Mouse (Mus musculus): ENCODE measurements around the gene Gm26661. TPM values are rescaled to one million over a fixed set of nuclear protein-coding genes. Genes with fewer than 3 reads are reported as not detected.

Gm26661 gene
- total and polyA plus RNA-seq, 3 experiments: not detected

- no peak overlapping the region for H3K9ac ChIP-seq (ENCODE audit: control insufficient read depth, low read depth, low read length, poor library complexity, severe bottlenecking)
- no peaks in the 10 kb centered on the region; a peak in 2 of 4 replicates for H3K27me3 ChIP-seq (ENCODE audit: control insufficient read depth in 1 of 2, insufficient read depth in 2 of 2, low read length in 2 of 2)
- H3K4me1 ChIP-seq (ENCODE audit: control insufficient read depth in 1 of 2, insufficient read depth in 2 of 2, low read length in 2 of 2): no peaks in the 10 kb centered on the region
- H3K4me3 ChIP-seq (ENCODE audit: control insufficient read depth in 1 of 2, insufficient read depth in 1 of 2, low read depth in 2 of 2, low read length in 2 of 2): no peak overlapping the region
- no peak overlapping the region for H3K27ac ChIP-seq (ENCODE audit: control insufficient read depth, low read depth, low read length)
- H3K79me2 ChIP-seq (ENCODE audit: control insufficient read depth, insufficient read depth, low read length, poor library complexity): no peaks in the 10 kb centered on the region
- no peak for DNase-seq (ENCODE audit: low read depth, low spot score)
- no peaks in the 10 kb centered on the region for H3K36me3 ChIP-seq (ENCODE audit: control insufficient read depth in 1 of 2, insufficient read depth in 2 of 2, low read length in 2 of 2)
- H3K9me3 ChIP-seq (replicated peaks; ENCODE audit: insufficient read depth, low read length): no peaks in the 10 kb centered on the region
- TF ChIP-seq MYB (IDR thresholded peaks at IDR 0.05; ENCODE audit: low read depth, low read length): no peak
- no peak for TF ChIP-seq GATA1 (IDR thresholded peaks at IDR 0.05; ENCODE audit: low read depth, low read length)
- no peak for TF ChIP-seq ZMIZ1 (IDR thresholded peaks at IDR 0.05; ENCODE audit: low read depth, low read length)
- no peak for TF ChIP-seq MAZ (IDR thresholded peaks at IDR 0.05; ENCODE audit: low read depth, low read length)
- TF ChIP-seq POLR2AphosphoS5 (IDR thresholded peaks at IDR 0.05; ENCODE audit: borderline replicate concordance, low read depth, low read length): no peak
Observed at GRCm38 (mm10) chr14:7822693-7823092, 31.3 kb downstream of the Gm26661 start.

GRCm38 (mm10) chr14:7824651-7825268 is 33.4 kb downstream of the Gm26661 start:
- Histone ChIP-seq H3K36me3 (ENCODE audit: control insufficient read depth in 1 of 2, insufficient read depth in 2 of 2, low read length in 2 of 2) (no peaks in the 10 kb centered on the region), H3K79me2 (ENCODE audit: control insufficient read depth, insufficient read depth, low read length, poor library complexity) (no peaks in the 10 kb centered on the region), H3K27me3 (ENCODE audit: control insufficient read depth in 1 of 2, insufficient read depth in 2 of 2, low read length in 2 of 2) (no peaks in the 10 kb centered on the region; a peak in 2 of 4 replicates), H3K4me1 (ENCODE audit: control insufficient read depth in 1 of 2, insufficient read depth in 2 of 2, low read length in 2 of 2) (no peaks in the 10 kb centered on the region), H3K9me3 (replicated peaks; ENCODE audit: insufficient read depth, low read length) (no peaks in the 10 kb centered on the region), H3K27ac (ENCODE audit: control insufficient read depth, low read depth, low read length) (no peak overlapping the region), H3K9ac (ENCODE audit: control insufficient read depth, low read depth, low read length, poor library complexity, severe bottlenecking) (no peak overlapping the region), H3K4me3 (ENCODE audit: control insufficient read depth in 1 of 2, insufficient read depth in 1 of 2, low read depth in 2 of 2, low read length in 2 of 2) (no peak overlapping the region)
- TF ChIP-seq TBP (IDR thresholded peaks at IDR 0.05; ENCODE audit: low read depth, low read length) (no peak), MXI1 (IDR thresholded peaks at IDR 0.05; ENCODE audit: low read depth, low read length) (no peak), JUND (IDR thresholded peaks at IDR 0.05; ENCODE audit: low read depth, low read length) (no peak), E2F4 (IDR thresholded peaks at IDR 0.05; ENCODE audit: borderline replicate concordance, low read depth, low read length) (no peak), MAZ (IDR thresholded peaks at IDR 0.05; ENCODE audit: low read depth, low read length) (no peak), ZNF384 (IDR thresholded peaks at IDR 0.05; ENCODE audit: low read depth, low read length) (no peak), USF2 (IDR thresholded peaks at IDR 0.05; ENCODE audit: borderline replicate concordance in 1 of 2, insufficient read depth in 1 of 2, low read depth in 1 of 2, low read length in 2 of 2) (no peak), MAX (IDR thresholded peaks at IDR 0.05; ENCODE audit: low read length) (no peak), POLR2A (IDR thresholded peaks at IDR 0.05; ENCODE audit: control insufficient read depth in 1 of 2, insufficient read depth in 1 of 2, low read depth in 1 of 2, low read length in 2 of 2, poor library complexity in 1 of 2) (no peak), GATA1 (IDR thresholded peaks at IDR 0.05; ENCODE audit: low read depth, low read length) (no peak), EP300 (IDR thresholded peaks at IDR 0.05; ENCODE audit: low read depth in 1 of 2, low read length in 2 of 2) (no peak)
- DNase-seq (ENCODE audit: low read depth, low spot score): no peak
